ENCODE assay signal across 23 mouse cellular contexts in genomic region chr11:7834151-7834550, GRCm38 (mm10).
DNase-seq lines count a peak whose midpoint lies in the region; ATAC-seq and TF ChIP-seq lines count a peak whose summit lies in the region.
"Had no signal": no experiment of that assay in that cellular context is flagged by ENCODE, and none has a peak within 500 bp of the region (broad histone marks: within the 10 kb centered on the region; RNA-seq: fewer than 3 reads in every experiment).

No protein-coding gene starts in this region.

- H3K9me3 ChIP-seq in kidney, embryonic 15.5 days (replicated peaks): no peaks in the 10 kb centered on the region
- no peaks in the 10 kb centered on the region for H3K9me3 ChIP-seq in embryonic facial prominence, embryonic 11.5 days (replicated peaks; ENCODE audit: control insufficient read depth, low read length)
- H3K9me3 ChIP-seq in midbrain, postnatal 0 days (ENCODE audit: low read length): no peaks in the 10 kb centered on the region
- H3K9me3 ChIP-seq: embryonic facial prominence, embryonic 12.5 days; forebrain, embryonic 12.5 days; heart, embryonic 15.5 days; intestine, embryonic 15.5 days had no signal

- DNase-seq in kidney, adult 18-20 months: no peak
- peak; percentile 48 for DNase-seq in embryo, embryonic 11 days
- DNase-seq in embryonic facial prominence, embryonic 11.5 days (ENCODE audit: low spot score): peak; percentile 54
- peak; percentile 13 for DNase-seq in mesoderm, embryonic 11.5 days (ENCODE audit: low read depth, low spot score)
- DNase-seq in midbrain, postnatal 0 days (ENCODE audit: low spot score): no peak
- no peak for DNase-seq in frontal cortex, postnatal 36 days (ENCODE audit: low spot score in 2 of 2)
- DNase-seq: adrenal gland, adult 2 months; adrenal gland, postnatal 25 days; cerebellum, adult 18-20 months; cerebellum, adult 9-11 months; cerebellum, postnatal 36 days; gastrocnemius, postnatal 14 days; heart, adult 2 months; heart, postnatal 14 days had no signal

- no peaks in the 10 kb centered on the region for H3K36me3 ChIP-seq in kidney, embryonic 15.5 days
- H3K36me3 ChIP-seq in embryonic facial prominence, embryonic 11.5 days (replicated peaks; ENCODE audit: control insufficient read depth, insufficient read depth, low read depth, low read length): no peaks in the 10 kb centered on the region
- no peaks in the 10 kb centered on the region for H3K36me3 ChIP-seq in midbrain, postnatal 0 days (ENCODE audit: insufficient read depth, low read length)
- H3K36me3 ChIP-seq: embryonic facial prominence, embryonic 12.5 days; forebrain, embryonic 12.5 days; heart, embryonic 15.5 days; intestine, embryonic 15.5 days had no signal

- no peaks in the 10 kb centered on the region for H3K27me3 ChIP-seq in kidney, embryonic 15.5 days
- no peaks in the 10 kb centered on the region for H3K27me3 ChIP-seq in embryonic facial prominence, embryonic 11.5 days (ENCODE audit: control insufficient read depth, insufficient read depth, low read length)
- H3K27me3 ChIP-seq in midbrain, postnatal 0 days (ENCODE audit: insufficient read depth, low read length): no peaks in the 10 kb centered on the region
- H3K27me3 ChIP-seq: CH12.LX; embryonic facial prominence, embryonic 12.5 days; forebrain, embryonic 12.5 days; heart, embryonic 15.5 days; intestine, embryonic 15.5 days; Patski had no signal

- no peak overlapping the region for H3K4me2 ChIP-seq in kidney, embryonic 15.5 days
- H3K4me2 ChIP-seq in embryonic facial prominence, embryonic 11.5 days (ENCODE audit: low read depth, low read length): no peak overlapping the region
- no peak overlapping the region for H3K4me2 ChIP-seq in midbrain, postnatal 0 days (ENCODE audit: low read depth, low read length, poor library complexity, severe bottlenecking)
- H3K4me2 ChIP-seq: embryonic facial prominence, embryonic 12.5 days; forebrain, embryonic 12.5 days; heart, embryonic 11.5 days; heart, embryonic 15.5 days; hindbrain, embryonic 14.5 days; intestine, embryonic 15.5 days had no signal

- 0 out of 2 replicates have a peak, but pooled peaks have one; percentile 73 for ATAC-seq in kidney, embryonic 15.5 days (replicated peaks; ENCODE audit: low FRiP score)
- ATAC-seq in embryonic facial prominence, embryonic 11.5 days (replicated peaks; ENCODE audit: insufficient number of reproducible peaks, low FRiP score, low TSS enrichment, low read depth): no peak
- no peak for ATAC-seq in midbrain, postnatal 0 days (ENCODE audit: low FRiP score)
- ATAC-seq: intestine, embryonic 15.5 days; Patski had no signal

- no peaks in the 10 kb centered on the region for H3K4me1 ChIP-seq in kidney, embryonic 15.5 days
- no peaks in the 10 kb centered on the region for H3K4me1 ChIP-seq in embryonic facial prominence, embryonic 11.5 days (ENCODE audit: control insufficient read depth, insufficient read depth, low read length)
- no peaks in the 10 kb centered on the region for H3K4me1 ChIP-seq in midbrain, postnatal 0 days (ENCODE audit: insufficient read depth, low read length)
- H3K4me1 ChIP-seq: forebrain, embryonic 12.5 days; intestine, embryonic 15.5 days had no signal

- H3K4me3 ChIP-seq in kidney, embryonic 15.5 days (replicated peaks): no peak overlapping the region
- H3K4me3 ChIP-seq in embryonic facial prominence, embryonic 11.5 days (ENCODE audit: low read depth, low read length): no peak overlapping the region
- no peak overlapping the region for H3K4me3 ChIP-seq in midbrain, postnatal 0 days (ENCODE audit: low read depth, low read length)
- H3K4me3 ChIP-seq: embryonic facial prominence, embryonic 12.5 days; forebrain, embryonic 12.5 days; heart, adult 2 months; heart, embryonic 15.5 days; intestine, embryonic 15.5 days had no signal

- no peak overlapping the region for H3K9ac ChIP-seq in kidney, embryonic 15.5 days
- H3K9ac ChIP-seq in embryonic facial prominence, embryonic 11.5 days (replicated peaks; ENCODE audit: low read length): no peak overlapping the region
- no peak overlapping the region for H3K9ac ChIP-seq in midbrain, postnatal 0 days (replicated peaks; ENCODE audit: low read length, poor library complexity, severe bottlenecking)
- H3K9ac ChIP-seq: embryonic facial prominence, embryonic 12.5 days; forebrain, embryonic 12.5 days; heart, embryonic 15.5 days; hindbrain, embryonic 14.5 days; intestine, embryonic 15.5 days had no signal

- no peak overlapping the region for H3K27ac ChIP-seq in kidney, embryonic 15.5 days
- no peak overlapping the region for H3K27ac ChIP-seq in embryonic facial prominence, embryonic 11.5 days (replicated peaks; ENCODE audit: low read depth, low read length)
- no peak overlapping the region for H3K27ac ChIP-seq in midbrain, postnatal 0 days (ENCODE audit: low read depth, low read length)
- H3K27ac ChIP-seq: embryonic facial prominence, embryonic 12.5 days; forebrain, embryonic 12.5 days; heart, adult 2 months; heart, embryonic 15.5 days; hindbrain, embryonic 14.5 days; intestine, embryonic 15.5 days had no signal

- TF ChIP-seq CTCF in midbrain, postnatal 0 days (IDR thresholded peaks at IDR 0.05): no peak

- 3% methylated on average over 2 of the region's 2 CpGs for WGBS in kidney, embryonic 15.5 days
- 32% methylated on average over 2 of the region's 2 CpGs for WGBS in embryonic facial prominence, embryonic 11.5 days
- WGBS in midbrain, postnatal 0 days: 74% methylated on average over 2 of the region's 2 CpGs

Comparison
In these comparisons a context has a peak if more than half of its experiments do, and no peak if none do; other contexts are left out.
1. DNase-seq: peak in embryo, embryonic 11 days (single experiment), embryonic facial prominence, embryonic 11.5 days (single experiment) and mesoderm, embryonic 11.5 days (single experiment); none in kidney, adult 18-20 months (single experiment), midbrain, postnatal 0 days (single experiment) and frontal cortex, postnatal 36 days (0 of 2).